8 mouse cellular contexts compared by ENCODE assay signal in the genomic region with DNA sequence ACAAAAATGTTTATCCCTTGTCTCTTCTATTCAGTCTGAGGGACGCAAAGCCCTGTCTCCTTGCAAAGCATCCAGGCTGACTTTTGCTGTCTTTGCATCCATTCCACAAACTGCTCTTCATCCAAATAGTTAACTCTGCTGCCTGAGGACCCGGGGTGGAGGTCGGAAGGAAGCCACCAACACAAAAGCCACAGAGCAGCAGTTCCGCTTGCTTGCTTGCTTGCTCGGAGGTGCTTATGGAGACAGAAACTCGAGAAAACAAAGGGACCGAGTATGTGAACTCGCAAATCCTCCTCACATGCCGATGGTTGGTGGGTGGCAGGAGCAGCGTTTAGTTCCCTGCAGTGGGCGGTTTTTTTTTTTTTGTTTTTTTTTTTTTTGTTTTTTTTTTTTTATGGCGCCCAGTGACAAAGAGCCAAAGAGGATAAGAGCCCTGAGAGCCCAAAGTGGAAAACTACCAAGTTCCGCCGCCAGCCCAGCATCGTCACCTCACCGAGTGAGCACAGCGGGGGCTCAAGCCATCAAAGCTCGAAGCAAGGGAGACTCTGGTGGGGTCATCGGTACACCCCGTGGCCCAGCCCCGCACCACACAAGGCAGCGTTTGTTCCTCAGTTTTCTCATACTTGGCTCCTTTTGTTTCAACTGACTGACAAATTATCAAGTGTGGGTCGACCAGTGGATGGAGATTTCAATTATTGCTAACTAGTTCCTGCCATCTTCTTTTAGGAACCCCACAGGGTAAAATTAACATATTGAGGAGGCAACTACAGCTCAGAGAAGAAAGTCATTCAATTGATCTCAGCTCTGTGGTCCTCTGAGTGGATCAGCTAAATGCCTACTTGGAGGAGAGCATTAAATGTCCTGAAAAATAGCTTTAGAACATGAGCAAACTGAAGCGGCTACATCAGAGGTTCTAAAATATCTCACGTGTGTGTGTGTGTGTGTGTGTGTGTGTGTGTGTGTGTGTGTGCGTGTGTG. TPM values are rescaled to one million over a fixed set of nuclear protein-coding genes. Genes with fewer than 3 reads are reported as not detected.
DNase-seq lines count a peak whose midpoint lies in the region; ATAC-seq and TF ChIP-seq lines count a peak whose summit lies in the region.
"Had no signal": no experiment of that assay in that cellular context is flagged by ENCODE, and none has a peak within 500 bp of the region (broad histone marks: within the 10 kb centered on the region; RNA-seq: fewer than 3 reads in every experiment).

No protein-coding gene starts in this region.

- DNase-seq in T-cell, adult 2 months (ENCODE audit: low spot score), result peak; percentile 54
- DNase-seq in cerebellum, adult 8-10 months, result peak; percentile 9
- DNase-seq in frontal cortex, postnatal 36 days (ENCODE audit: low spot score in 2 of 2), result peak; percentile 18 to 38
- DNase-seq in hindbrain, postnatal 0 days (ENCODE audit: low spot score), result peak; percentile 64
- DNase-seq in left cerebral cortex, postnatal 4 days, result peak; percentile 43
- peak; percentile 23 for DNase-seq in right cerebral cortex, postnatal 4 days

- peak overlapping the region; percentile 34 for H3K4me3 ChIP-seq in hindbrain, postnatal 0 days (ENCODE audit: low read length)

- TF ChIP-seq CTCF in hindbrain, postnatal 0 days (IDR thresholded peaks at IDR 0.05; ENCODE audit: low read depth), result no peak

- H3K4me2 ChIP-seq in hindbrain, postnatal 0 days (ENCODE audit: low read depth, low read length), result peak overlapping the region; percentile 63

- H3K4me1 ChIP-seq in hindbrain, postnatal 0 days (ENCODE audit: insufficient read depth, low read length), result peaks cover 8% of the 10 kb centered on the region; the same call in 1 of the 2 replicates

- peak overlapping the region; percentile 48 for H3K9ac ChIP-seq in hindbrain, postnatal 0 days (replicated peaks; ENCODE audit: low read length)

- H3K36me3 ChIP-seq in hindbrain, postnatal 0 days (ENCODE audit: insufficient read depth, low read length), result no peaks in the 10 kb centered on the region

- peak overlapping the region; percentile 66 for H3K27ac ChIP-seq in hindbrain, postnatal 0 days

- H3K9me3 ChIP-seq in hindbrain, postnatal 0 days (ENCODE audit: low read length), result no peaks in the 10 kb centered on the region

- intact Hi-C loops in left cerebral cortex, postnatal 4 days (cut with DNase I), result no loop called here

- WGBS in hindbrain, postnatal 0 days, result 4% methylated on average over 26 of the region's 26 CpGs

- H3K27me3 ChIP-seq in hindbrain, postnatal 0 days (ENCODE audit: insufficient read depth, low read length), result no peaks in the 10 kb centered on the region

- peak; percentile 80 for ATAC-seq in hindbrain, postnatal 0 days
- ATAC-seq in megakaryocyte-erythroid progenitor cell, adult 5-6 weeks (replicated peaks; ENCODE audit: low FRiP score, low TSS enrichment, poor library complexity, severe bottlenecking), result peak; percentile 45

RNA-seq across cellular contexts. Expression of a gene that starts 38.6 kb away (rescaled TPM):
- total RNA-seq in hindbrain, postnatal 0 days (2014; rRNA removed), result 24.9 and 33.2 TPM in 2 replicates
- 181 and 183 TPM in 2 replicates for polyA plus RNA-seq in hindbrain, postnatal 0 days (2015; fragmentation: Nextera tagmentation; extraction: Ambion mirVana)
- total RNA-seq in left cerebral cortex, postnatal 4 days (2021), result 10 to 100 TPM; 62.1 to 68.9 TPM
- total RNA-seq in megakaryocyte-erythroid progenitor cell, adult 5-6 weeks (2014; fragmentation: Nextera tagmentation), result 36.9 and 49.2 TPM in 2 replicates
- total RNA-seq in megakaryocyte-erythroid progenitor cell, adult 5-6 weeks (2017), result 30.0 and 49.8 TPM in 2 replicates

RNA-seq across cellular contexts. Expression of a gene that starts 38.7 kb away (rescaled TPM):
- total RNA-seq in hindbrain, postnatal 0 days (2014; rRNA removed), result not detected in 2 replicates
- polyA plus RNA-seq in hindbrain, postnatal 0 days (2015; fragmentation: Nextera tagmentation; extraction: Ambion mirVana), result 0.58 and 0.82 TPM in 2 replicates
- total RNA-seq in left cerebral cortex, postnatal 4 days (2021), result under 1 TPM; 0.36 to 0.52 TPM
- not detected in 2 replicates for total RNA-seq in megakaryocyte-erythroid progenitor cell, adult 5-6 weeks (2014; fragmentation: Nextera tagmentation)
- total RNA-seq in megakaryocyte-erythroid progenitor cell, adult 5-6 weeks (2017), result not detected in 2 replicates
- total RNA-seq: gastrocnemius, postnatal 36 days had no signal

RNA-seq across cellular contexts. Expression of a gene that starts 38.7 kb away (rescaled TPM):
- 23.9 and 30.9 TPM in 2 replicates for total RNA-seq in hindbrain, postnatal 0 days (2014; rRNA removed)
- polyA plus RNA-seq in hindbrain, postnatal 0 days (2015; fragmentation: Nextera tagmentation; extraction: Ambion mirVana), result 9.6 and 10.0 TPM in 2 replicates
- 10 to 100 TPM; 20.8 to 23.3 TPM for total RNA-seq in left cerebral cortex, postnatal 4 days (2021)
- 5.0 and 5.2 TPM in 2 replicates for total RNA-seq in megakaryocyte-erythroid progenitor cell, adult 5-6 weeks (2014; fragmentation: Nextera tagmentation)
- total RNA-seq in megakaryocyte-erythroid progenitor cell, adult 5-6 weeks (2017), result 4.4 and 7.2 TPM in 2 replicates

Comparison
In these comparisons a context has a peak if more than half of its experiments do, and no peak if none do; other contexts are left out.
1. Peak in every context shown above with its lines: DNase-seq, ATAC-seq, H3K4me3 ChIP-seq and H3K27ac ChIP-seq.
2. DNase-seq: peak in every context shown above with its lines; median percentile 64 in hindbrain, postnatal 0 days; 54 in T-cell, adult 2 months; 43 in left cerebral cortex, postnatal 4 days; 28 in frontal cortex, postnatal 36 days; 23 in right cerebral cortex, postnatal 4 days; 9 in cerebellum, adult 8-10 months.